Mouse (Mus musculus) small intestine, adult 2 months (tissue): ENCODE measurements at regions not wholly inside any gene's neighbourhood (a gene's known extent, or its start where the extent isn't known, plus 50 kb on each side); places are given as distances from the start of the nearest gene placed in this dataset.

ENCODE experiments used
- CTCF ChIP-seq: fragments of 200-500 bp; IDR thresholded peaks from 2 replicates; pipeline ENCODE4 v1.5.1; 2012; ENCODE audit warnings: low read depth, mild to moderate bottlenecking, control low read depth, inconsistent platforms, low read length, moderate library complexity, mixed read lengths; ENCODE audit not compliant: insufficient replicate concordance, insufficient read length; ENCODE audit errors: extremely low read depth
- POLR2A ChIP-seq: fragments of 200-500 bp; IDR thresholded peaks from 2 replicates; pipeline ENCODE4 v1.6.1; 2012; ENCODE audit warnings: low read depth, mild to moderate bottlenecking, control low read depth, inconsistent platforms, low read length, moderate library complexity

DNA sequence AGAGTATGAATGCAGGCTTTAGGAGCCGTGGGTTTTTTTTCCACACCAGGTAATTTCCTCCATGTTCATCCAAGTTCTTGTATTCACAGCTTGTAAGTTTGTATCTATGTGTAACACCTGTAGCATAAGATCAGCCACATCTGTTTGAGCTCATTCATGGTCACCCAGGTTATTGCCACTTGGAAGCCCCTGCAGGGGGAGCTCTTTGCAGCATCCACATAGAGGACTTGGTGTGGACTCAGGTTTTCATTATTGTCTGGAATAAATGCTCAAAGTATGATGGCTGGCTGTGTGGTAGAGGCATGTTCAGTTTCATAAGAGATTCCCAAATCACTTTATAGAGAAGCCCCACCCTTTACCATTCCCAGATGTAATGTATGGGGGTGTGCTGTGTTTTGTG, 452.4 kb upstream of the Cdh4 start:
- TF ChIP-seq POLR2A = no peak
- TF ChIP-seq CTCF = no peak
